Mouse (Mus musculus) layer of hippocampus, postnatal 36 days (tissue): ENCODE data around the gene Mrps33. TPM values are rescaled to one million over a fixed set of nuclear protein-coding genes. Genes with fewer than 3 reads are reported as not detected.

Source experiments
- DNase-seq, 2 experiments: peaks; one replicate each; pipeline ENCODE4 v3.0.0; 2022
- total RNA-seq, 2 experiments: library from RNA; stranded (reverse); gene quantifications; 2 replicates each; pipeline ENCODE4 v1.2.3; 2021

The Mrps33 gene
- total RNA-seq, 2 experiments from 2014 or later: 106 to 107 TPM

- DNase-seq: no peak
Observed at GRCm38 (mm10) chr6:39778506-39778905, 32.3 kb downstream of the Mrps33 start.

- DNase-seq: no peak
Observed at GRCm38 (mm10) chr6:39776275-39776674, 34.5 kb downstream of the Mrps33 start.

GRCm38 (mm10) chr6:39775029-39775428 is 35.8 kb downstream of the Mrps33 start:
- DNase-seq: no peak

GRCm38 (mm10) chr6:39757229-39757628 is 53.6 kb downstream of the Mrps33 start:
- no peak for DNase-seq

Other genes with a start within 250 kb of the Mrps33 start
- 10 to 100 TPM; 29.7 to 33.1 TPM for gene Adck2, start 237.1 kb downstream of the Mrps33 start, total RNA-seq
- gene Gm42420, start 225.2 kb downstream of the Mrps33 start, total RNA-seq: 1 to 10 TPM in 1 of 2 experiments, not detected in 1; 2.2 TPM
- gene Ndufb2, start 218.4 kb downstream of the Mrps33 start, total RNA-seq: 100 to 1,000 TPM; 183 to 193 TPM
- 100 to 1,000 TPM; 118 to 131 TPM for gene Braf, start 85.5 kb downstream of the Mrps33 start, total RNA-seq
- gene Tmem178b, start 62.3 kb upstream of the Mrps33 start, total RNA-seq: 100 to 1,000 TPM; 167 to 171 TPM